Comparison of ENCODE assay signal across 11 mouse cellular contexts in the genomic region with DNA sequence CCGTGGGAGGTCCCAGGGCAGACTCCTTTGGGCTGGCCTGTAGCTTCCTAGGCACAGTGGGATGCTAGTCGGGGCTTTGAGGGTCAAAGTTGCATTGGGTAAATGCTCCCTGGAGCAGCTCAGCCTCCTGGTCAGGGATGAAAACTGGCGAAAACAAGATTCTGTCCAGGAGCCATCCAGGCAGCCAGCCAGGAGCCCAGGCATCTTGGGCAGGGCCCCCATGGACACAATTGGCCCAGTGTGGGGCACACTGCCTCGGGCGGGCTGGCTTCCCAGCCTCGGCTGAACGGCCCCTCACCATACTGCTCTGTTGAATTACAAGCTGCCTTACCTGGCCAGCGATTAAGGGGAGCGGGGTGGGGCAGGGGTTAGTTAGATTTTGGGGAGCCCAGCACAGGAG.
A peak's percentile ranks its signal among the peaks of the same experiment; 100 is the strongest.
DNase-seq lines count a peak whose midpoint lies in the region; ATAC-seq lines count a peak whose summit lies in the region.
"Had no signal": no experiment of that assay in that cellular context is flagged by ENCODE, and none has a peak within 500 bp of the region (broad histone marks: within the 10 kb centered on the region; RNA-seq: fewer than 3 reads in every experiment).

No protein-coding gene starts in this region.

- H3K4me3 ChIP-seq in kidney, embryonic 14.5 days (ENCODE audit: low read length), result no peak overlapping the region
- no peak overlapping the region for H3K4me3 ChIP-seq in forebrain, embryonic 16.5 days (replicated peaks; ENCODE audit: low read length)
- H3K4me3 ChIP-seq: midbrain, embryonic 13.5 days had no signal

- H3K36me3 ChIP-seq in kidney, embryonic 14.5 days (ENCODE audit: control insufficient read depth, insufficient read depth, low read length), result no peaks in the 10 kb centered on the region
- H3K36me3 ChIP-seq in forebrain, embryonic 16.5 days (ENCODE audit: control insufficient read depth, insufficient read depth), result no peaks in the 10 kb centered on the region

- intact Hi-C loops in gastrocnemius, postnatal 36 days (cut with DNase I), result no loop called here

- WGBS in kidney, embryonic 14.5 days, result 69% methylated on average over 9 of the region's 9 CpGs
- WGBS in forebrain, embryonic 16.5 days, result 60% methylated on average over 9 of the region's 9 CpGs

- no peaks in the 10 kb centered on the region for H3K27me3 ChIP-seq in kidney, embryonic 14.5 days (ENCODE audit: control insufficient read depth, insufficient read depth, low read length)
- no peaks in the 10 kb centered on the region for H3K27me3 ChIP-seq in forebrain, embryonic 16.5 days (replicated peaks; ENCODE audit: control insufficient read depth, insufficient read depth, low read length)
- H3K27me3 ChIP-seq: midbrain, embryonic 13.5 days had no signal

- no peak for ATAC-seq in kidney, embryonic 14.5 days (ENCODE audit: low FRiP score, low TSS enrichment)
- ATAC-seq in forebrain, embryonic 16.5 days, result 0 out of 2 replicates have a peak, but pooled peaks have one; percentile 43
- ATAC-seq: liver, postnatal 0 days; midbrain, embryonic 13.5 days had no signal

- no peak overlapping the region for H3K4me2 ChIP-seq in kidney, embryonic 14.5 days (replicated peaks; ENCODE audit: low read depth, low read length)
- no peak overlapping the region for H3K4me2 ChIP-seq in forebrain, embryonic 16.5 days (ENCODE audit: low read length)
- H3K4me2 ChIP-seq: midbrain, embryonic 13.5 days had no signal

- H3K27ac ChIP-seq in kidney, embryonic 14.5 days (ENCODE audit: low read depth, low read length), result no peak overlapping the region
- H3K27ac ChIP-seq in forebrain, embryonic 16.5 days (ENCODE audit: low read length), result no peak overlapping the region
- H3K27ac ChIP-seq: midbrain, embryonic 13.5 days had no signal

- H3K9me3 ChIP-seq in kidney, embryonic 14.5 days (ENCODE audit: control insufficient read depth, low read length), result no peaks in the 10 kb centered on the region
- H3K9me3 ChIP-seq in forebrain, embryonic 16.5 days (ENCODE audit: control insufficient read depth, low read length), result no peaks in the 10 kb centered on the region

- peak; percentile 38 for DNase-seq in adrenal gland, postnatal 25 days
- no peak for DNase-seq in adrenal gland, adult (ENCODE audit: inconsistent age in 2 of 2, low spot score in 1 of 2)
- peak; percentile 79 for DNase-seq in kidney, adult 11 months
- DNase-seq in layer of hippocampus, adult 8-10 months (ENCODE audit: low spot score in 2 of 2), result peak; percentile 69 to 72
- no peak for DNase-seq in gastrocnemius, postnatal 36 days
- no peak for DNase-seq in spleen, postnatal 10 days (ENCODE audit: low spot score in 2 of 2)
- DNase-seq: heart, postnatal 14 days; liver, postnatal 0 days had no signal

- peaks cover 6% of the 10 kb centered on the region; the same call in 1 of the 2 replicates for H3K4me1 ChIP-seq in kidney, embryonic 14.5 days (ENCODE audit: control insufficient read depth, insufficient read depth, low read length)
- peaks cover 7% of the 10 kb centered on the region for H3K4me1 ChIP-seq in forebrain, embryonic 16.5 days (replicated peaks; ENCODE audit: control insufficient read depth, insufficient read depth, low read length)
- H3K4me1 ChIP-seq: midbrain, embryonic 13.5 days had no signal

- no peak overlapping the region for H3K9ac ChIP-seq in kidney, embryonic 14.5 days (ENCODE audit: low read depth, low read length)
- H3K9ac ChIP-seq in forebrain, embryonic 16.5 days (replicated peaks; ENCODE audit: low read depth, low read length), result no peak overlapping the region
- H3K9ac ChIP-seq: liver, postnatal 0 days; midbrain, embryonic 13.5 days had no signal

Comparison
In these comparisons a context has a peak if more than half of its experiments do, and no peak if none do; other contexts are left out.
1. DNase-seq: peak in adrenal gland, postnatal 25 days (single experiment), kidney, adult 11 months (single experiment) and layer of hippocampus, adult 8-10 months (2 of 2); none in adrenal gland, adult (0 of 2), gastrocnemius, postnatal 36 days (0 of 2) and spleen, postnatal 10 days (0 of 2).